Mouse (Mus musculus) layer of hippocampus, adult 11-12 months (tissue): ENCODE measurements around the gene Abcb5.
A peak's percentile ranks its signal among the peaks of the same experiment; 100 is the strongest.
"Not testable (repeated sequence)": the region's sequence is repeated elsewhere in the genome, so short reads cannot be mapped to it uniquely, and the experiment has no call there.

ENCODE experiments used
- DNase-seq: peaks from one replicate; pipeline ENCODE4 v3.0.0; 2022; ENCODE audit warnings: low spot score

Gene Abcb5

GRCm38 (mm10) chr12:118966321-118966720, at the start of gene Abcb5:
Gene Abcb5, minus strand, starts transcription at chr12:118966421.
- no peak for DNase-seq

- DNase-seq, result no peak
Observed at GRCm38 (mm10) chr12:118999230-118999629, 33.0 kb upstream of the Abcb5 start.

- peak; percentile 8 for DNase-seq
Observed at GRCm38 (mm10) chr12:118994328-118995166, 28.3 kb upstream of the Abcb5 start.

GRCm38 (mm10) chr12:118984852-118985251, 18.6 kb upstream of the Abcb5 start:
- DNase-seq, result no peak

GRCm38 (mm10) chr12:118930386-118931318, 35.6 kb downstream of the Abcb5 start:
- DNase-seq, result peak; percentile 80

- peak; percentile 33 for DNase-seq
Observed at GRCm38 (mm10) chr12:118926813-118927281, 39.4 kb downstream of the Abcb5 start.

- DNase-seq, result not testable (repeated sequence)
Observed at GRCm38 (mm10) chr12:118923874-118924273, 42.3 kb downstream of the Abcb5 start.

- no peak for DNase-seq
Observed at GRCm38 (mm10) chr12:118917771-118918170, 48.5 kb downstream of the Abcb5 start.

- DNase-seq, result no peak
Observed at GRCm38 (mm10) chr12:118910360-118910759, 55.9 kb downstream of the Abcb5 start.

- no peak for DNase-seq
Observed at GRCm38 (mm10) chr12:118902249-118902648, 64.0 kb downstream of the Abcb5 start.

- no peak for DNase-seq
Observed at GRCm38 (mm10) chr12:118887964-118888363, 78.3 kb downstream of the Abcb5 start.

GRCm38 (mm10) chr12:118882790-118883189, 83.4 kb downstream of the Abcb5 start:
- DNase-seq, result no peak

GRCm38 (mm10) chr12:118872673-118873072, 93.5 kb downstream of the Abcb5 start:
- no peak for DNase-seq

GRCm38 (mm10) chr12:118856151-118856550, 110.1 kb downstream of the Abcb5 start:
- DNase-seq, result no peak

- DNase-seq, result peak; percentile 44
Observed at GRCm38 (mm10) chr12:118854831-118855453, 111.3 kb downstream of the Abcb5 start.

- DNase-seq, result no peak
Observed at GRCm38 (mm10) chr12:118854401-118854800, 111.8 kb downstream of the Abcb5 start.

GRCm38 (mm10) chr12:118853331-118853730, 112.9 kb downstream of the Abcb5 start:
- no peak for DNase-seq

- DNase-seq, result no peak
Observed at GRCm38 (mm10) chr12:118850851-118851410, 115.3 kb downstream of the Abcb5 start.

- DNase-seq, result no peak
Observed at GRCm38 (mm10) chr12:118849996-118850395, 116.2 kb downstream of the Abcb5 start.

- DNase-seq, result no peak
Observed at GRCm38 (mm10) chr12:118849203-118849861, 116.9 kb downstream of the Abcb5 start.
